Mouse (Mus musculus) left cerebral cortex, adult 2 months (tissue): Measurements from ENCODE around the gene Hpgds. TPM values are rescaled to one million over a fixed set of nuclear protein-coding genes. Genes with fewer than 3 reads are reported as not detected.
A peak's percentile ranks its signal among the peaks of the same experiment; 100 is the strongest.

ENCODE experiments used
- DNase-seq, 2 experiments: peaks; one replicate each; pipeline ENCODE4 v3.0.0; 2021 to 2022; ENCODE audit warnings: low spot score in 2 of 2, mixed read lengths in 1 of 2; ENCODE audit errors: extremely low spot score in 1 of 2
- H3K27ac ChIP-seq: fragments of 200-600 bp; 2 replicates; pipeline ENCODE4 v1.8.1; 2022
- H3K4me3 ChIP-seq: fragments of 200-600 bp; 2 replicates; pipeline ENCODE4 v1.8.1; 2022
- CTCF ChIP-seq: fragments of 200-600 bp; IDR thresholded peaks from 2 replicates; pipeline ENCODE4 v1.8.1; 2022; ENCODE audit warnings: antibody characterized with exemption, mild to moderate bottlenecking, moderate library complexity
- intact Hi-C: fragments of 180-260 bp; cut with DNase I; formaldehyde crosslinking; loops from one replicate; pipeline ENCODE4 v1.15.1; 2025
- total RNA-seq, 2 experiments: library from RNA; stranded (reverse); gene quantifications; 2 replicates each; pipeline ENCODE4 v1.2.3; 2021

Hpgds gene
- total RNA-seq, 2 experiments from 2014 or later = 2.8 to 5.4 TPM

GRCm38 (mm10) chr6:65137802-65138201 lies 6.9 kb downstream of the Hpgds start:
- Histone ChIP-seq H3K4me3 (no peak overlapping the region), H3K27ac (no peak overlapping the region)
- DNase-seq = no peak
- intact Hi-C loops = no loop called here
- no peak for TF ChIP-seq CTCF

GRCm38 (mm10) chr6:65132376-65132775 lies 12.3 kb downstream of the Hpgds start:
- Histone ChIP-seq H3K27ac (no peak overlapping the region), H3K4me3 (no peak overlapping the region)
- TF ChIP-seq CTCF = no peak
- intact Hi-C loops = no loop called here
- DNase-seq = no peak

GRCm38 (mm10) chr6:65126074-65126726 lies 18.5 kb downstream of the Hpgds start:
- peak in 1 of 2 experiments; percentile 61 for DNase-seq
- Histone ChIP-seq H3K27ac (no peak overlapping the region), H3K4me3 (no peak overlapping the region)
- intact Hi-C loops = loop anchor here (1.0 to 5.0 kb wide), 4 partner anchors 327 to 1407 kb away; no protein-coding TSS in a partner anchor
- peak; percentile 91 for TF ChIP-seq CTCF

- H3K4me3 ChIP-seq = no peak overlapping the region
- DNase-seq = no peak
- no peak overlapping the region for H3K27ac ChIP-seq
- no peak for TF ChIP-seq CTCF
- intact Hi-C loops = no loop called here
Observed at GRCm38 (mm10) chr6:65117540-65117939, 27.2 kb downstream of the Hpgds start.

- no peak overlapping the region for H3K27ac ChIP-seq
- intact Hi-C loops = no loop called here
- no peak overlapping the region for H3K4me3 ChIP-seq
- TF ChIP-seq CTCF = no peak
- no peak for DNase-seq
Observed at GRCm38 (mm10) chr6:65114902-65115301, 29.8 kb downstream of the Hpgds start.

DNA sequence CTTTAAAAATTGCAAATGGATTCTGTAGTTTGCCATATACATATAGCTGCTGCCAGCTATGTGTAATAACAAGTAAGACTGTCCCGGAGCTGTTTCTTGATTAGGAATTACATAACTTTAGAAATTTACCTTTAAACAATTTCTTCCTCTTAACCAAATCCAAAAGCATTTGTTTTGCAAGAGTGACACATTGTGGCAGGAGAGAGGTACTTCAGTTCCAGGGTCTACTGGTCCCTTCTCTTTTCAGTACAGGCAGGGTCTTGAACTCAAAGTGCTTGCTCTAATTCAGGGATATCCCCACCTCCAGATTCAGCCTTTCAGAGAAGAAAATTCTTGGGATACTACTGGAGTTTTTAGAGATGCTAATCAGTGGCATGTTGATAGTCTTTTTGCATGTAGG lies 65.6 kb downstream of the Hpgds start:
- DNase-seq = no peak
- intact Hi-C loops = loop anchor here (10.0 kb wide), 1 partner anchor 394 kb away; no protein-coding TSS in a partner anchor
- no peak overlapping the region for H3K4me3 ChIP-seq
- H3K27ac ChIP-seq = no peak overlapping the region
- TF ChIP-seq CTCF = peak; percentile 50

GRCm38 (mm10) chr6:65075201-65075600 lies 69.5 kb downstream of the Hpgds start:
- TF ChIP-seq CTCF = no peak
- no peak overlapping the region for H3K4me3 ChIP-seq
- H3K27ac ChIP-seq = no peak overlapping the region
- DNase-seq = no peak
- intact Hi-C loops = loop anchor here (10.0 kb wide), 1 partner anchor 390 kb away; no protein-coding TSS in a partner anchor

Other genes with a start within 250 kb of the Hpgds start
- 10 to 100 TPM; 34.4 to 40.9 TPM for gene Smarcad1, start 102.3 kb downstream of the Hpgds start, total RNA-seq
- gene C130060K24Rik, start 236.2 kb upstream of the Hpgds start, total RNA-seq = under 1 TPM in 1 of 2 experiments, not detected in 1; 0.65 TPM